Mouse (Mus musculus) hindbrain, postnatal 0 days (tissue): ENCODE measurements around the gene Gm20479. TPM values are rescaled to one million over a fixed set of nuclear protein-coding genes. Genes with fewer than 3 reads are reported as not detected.

ENCODE experiments used
- ATAC-seq: fragments of 200-750 bp; cut with Nextera tagmentation; 2 replicates; pipeline ENCODE4 v1.8.0; 2017; ENCODE audit warnings: mild to moderate bottlenecking, moderate TSS enrichment, moderate library complexity
- DNase-seq: peaks from one replicate; pipeline ENCODE4 v3.0.0-alpha.2; 2015; ENCODE audit warnings: low spot score
- H3K27ac ChIP-seq: fragments of 300-500 bp; sonication (generic); 2 replicates; pipeline ENCODE4 v1.5.1; 2014; ENCODE audit warnings: mild to moderate bottlenecking
- H3K27me3 ChIP-seq: fragments of 300-500 bp; sonication (generic); 2 replicates; pipeline ENCODE4 v1.6.1; 2014; ENCODE audit warnings: low read length, mixed read lengths; ENCODE audit not compliant: insufficient read depth
- H3K36me3 ChIP-seq: fragments of 300-500 bp; sonication (generic); 2 replicates; pipeline ENCODE4 v1.6.1; 2014; ENCODE audit warnings: low read length, mixed read lengths; ENCODE audit not compliant: insufficient read depth
- H3K4me1 ChIP-seq: fragments of 300-500 bp; sonication (generic); 2 replicates; pipeline ENCODE4 v1.6.1; 2014; ENCODE audit warnings: antibody characterized with exemption, low read length, mixed read lengths; ENCODE audit not compliant: insufficient read depth
- H3K4me2 ChIP-seq: fragments of 300-500 bp; sonication (generic); 2 replicates; pipeline ENCODE4 v1.6.1; 2014; ENCODE audit warnings: low read depth, mild to moderate bottlenecking, low read length, moderate library complexity, mixed read lengths
- H3K4me3 ChIP-seq: fragments of 300-500 bp; sonication (generic); 2 replicates; pipeline ENCODE4 v1.5.1; 2014; ENCODE audit warnings: low read length
- H3K9ac ChIP-seq: fragments of 300-500 bp; sonication (generic); replicated peaks from 2 replicates; pipeline ENCODE4 v1.6.1; 2014; ENCODE audit warnings: mild to moderate bottlenecking, low read length, moderate library complexity, mixed read lengths
- H3K9me3 ChIP-seq: fragments of 300-500 bp; sonication (generic); 2 replicates; pipeline ENCODE4 v1.6.1; 2016; ENCODE audit warnings: low read length, mixed read lengths
- CTCF ChIP-seq: IDR thresholded peaks from 2 replicates; pipeline ENCODE4 v1.5.1; 2016; ENCODE audit warnings: antibody characterized with exemption, control low read depth, low read depth
- WGBS: fragments of 180-500 bp; shearing (Covaris S2); extraction: QIAGEN DNeasy Blood & Tissue Kit; methylation state at CpG from one replicate; pipeline ENCODE4 v1.1.7; 2014; 5-methylcytosine and 5-hydroxymethylcytosine counted together
- polyA plus RNA-seq: library from polyadenylated mRNA; unstranded; fragments of >200 nt; fragmentation: Nextera tagmentation; extraction: Ambion mirVana; gene quantifications from 2 replicates; pipeline ENCODE4 v1.2.1, GENCODE M21; 2015
- total RNA-seq: library from RNA; depleted of rRNA; stranded (reverse); fragments of >200 nt; gene quantifications from 2 replicates; pipeline ENCODE4 v1.2.3, GENCODE M21; 2014

The Gm20479 gene
- total and polyA plus RNA-seq, 2 experiments from 2014 or later, result not detected

DNA sequence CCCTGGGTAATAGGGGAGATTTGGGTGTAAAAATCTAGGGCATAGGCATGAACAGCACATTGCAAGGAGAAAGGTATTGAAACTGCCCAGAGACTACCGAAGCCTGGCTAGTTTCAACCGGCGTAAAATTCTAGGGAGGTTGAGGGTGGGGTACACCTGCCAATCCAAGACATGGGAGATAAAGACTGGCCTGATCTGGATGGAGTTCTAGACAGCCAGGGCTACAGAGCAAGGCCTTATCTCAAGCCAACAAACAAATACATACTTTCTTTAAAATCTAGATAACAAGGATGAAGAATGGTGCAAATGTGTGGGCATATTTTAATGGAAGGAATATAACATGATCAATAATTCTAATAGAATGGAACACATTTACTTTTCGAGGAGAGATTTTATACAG is 2.4 kb downstream of the Gm20479 start:
- Histone ChIP-seq H3K27me3 (0 out of 2 replicates have a peak, but pooled peaks cover 10% of the 10 kb centered on the region), H3K4me3 (peak overlapping the region; percentile 72), H3K36me3 (peaks cover 11% of the 10 kb centered on the region; the same call in 1 of the 2 replicates), H3K9me3 (no peaks in the 10 kb centered on the region), H3K4me2 (peak overlapping the region; percentile 81), H3K27ac (no peak overlapping the region), H3K9ac (no peak overlapping the region), H3K4me1 (peaks cover 12% of the 10 kb centered on the region; the same call in 1 of the 2 replicates)
- 54% methylated on average over 4 of the region's 4 CpGs for WGBS
- TF ChIP-seq CTCF, result no peak
- no peak for DNase-seq
- ATAC-seq, result no peak

DNA sequence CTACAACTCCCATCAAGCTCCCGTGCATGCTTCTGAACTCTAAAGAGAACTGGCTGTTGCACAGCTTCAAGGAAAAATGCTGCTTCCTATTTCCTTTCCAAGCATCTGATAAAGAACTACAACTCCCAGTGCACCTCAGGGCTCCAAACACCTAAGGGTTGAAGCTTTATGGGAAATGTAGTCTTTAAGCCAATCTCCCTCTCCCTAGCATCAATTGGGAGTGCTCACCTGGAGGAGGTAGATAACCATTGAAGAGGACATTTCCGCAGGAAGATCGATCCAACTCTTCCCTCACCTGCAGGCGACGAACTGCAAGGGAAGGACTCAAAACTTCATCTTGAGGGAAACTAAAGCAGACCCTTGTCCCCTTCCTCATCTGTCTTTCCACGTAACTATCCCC is 3.1 kb downstream of the Gm20479 start:
- Histone ChIP-seq H3K4me3 (peak overlapping the region; percentile 72), H3K4me2 (peak overlapping the region; percentile 81), H3K9me3 (no peaks in the 10 kb centered on the region), H3K4me1 (peaks cover 12% of the 10 kb centered on the region; the same call in 1 of the 2 replicates), H3K27me3 (0 out of 2 replicates have a peak, but pooled peaks cover 10% of the 10 kb centered on the region), H3K36me3 (peaks cover 11% of the 10 kb centered on the region; the same call in 1 of the 2 replicates), H3K9ac (no peak overlapping the region), H3K27ac (no peak overlapping the region)
- TF ChIP-seq CTCF, result no peak
- ATAC-seq, result peak; percentile 24; the same call in 1 of the 2 replicates
- WGBS, result 31% methylated on average over 6 of the region's 6 CpGs
- peak; percentile 84 for DNase-seq

DNA sequence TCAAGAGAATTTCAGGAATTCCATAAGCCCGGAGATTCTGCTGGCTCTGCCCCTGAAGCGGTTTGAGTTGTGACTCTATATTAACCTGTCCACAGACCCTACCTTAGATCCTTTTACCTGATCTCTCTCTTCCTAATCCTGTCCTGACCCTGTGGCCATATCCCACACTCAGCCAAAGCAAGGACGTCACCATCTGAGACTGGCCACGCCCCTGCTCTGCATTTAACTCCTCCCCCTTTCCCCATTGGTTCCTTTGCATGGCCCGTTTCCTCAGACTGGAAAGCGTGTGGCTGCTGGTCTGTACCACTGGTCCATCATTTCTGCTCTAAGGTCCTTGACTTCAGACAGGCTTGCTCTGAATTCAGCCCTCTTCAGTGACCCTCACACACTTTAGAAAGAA is 11.8 kb downstream of the Gm20479 start:
- Histone ChIP-seq H3K9ac (no peak overlapping the region), H3K4me2 (no peak overlapping the region), H3K4me1 (no peaks in the 10 kb centered on the region), H3K27ac (no peak overlapping the region), H3K27me3 (no peaks in the 10 kb centered on the region), H3K4me3 (no peak overlapping the region), H3K36me3 (peaks cover 24% of the 10 kb centered on the region), H3K9me3 (no peaks in the 10 kb centered on the region)
- TF ChIP-seq CTCF, result no peak
- DNase-seq (no peak), ATAC-seq (no peak)
- 23% methylated on average over 6 of the region's 6 CpGs for WGBS

DNA sequence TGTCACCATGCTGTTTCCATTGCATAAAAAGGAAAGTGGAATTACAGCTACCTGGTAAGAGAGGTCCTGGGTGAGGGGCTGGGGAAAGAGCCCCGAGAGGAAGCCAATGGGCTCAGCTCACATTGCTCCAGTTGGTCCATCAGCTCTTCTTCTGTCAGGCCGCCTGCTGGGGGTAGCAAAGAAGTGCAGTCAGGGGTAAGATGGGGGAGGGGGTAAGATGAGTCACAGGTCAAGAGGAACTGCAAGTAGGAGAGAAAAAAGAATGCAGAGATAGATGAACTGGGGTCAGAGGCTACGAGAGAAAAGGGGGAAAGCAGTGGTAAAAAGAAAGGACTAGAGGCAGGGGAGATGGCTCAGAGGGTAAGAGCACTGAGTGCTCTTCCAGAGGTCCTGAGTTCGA is 14.6 kb downstream of the Gm20479 start:
- WGBS, result 31% methylated on average over 4 of the region's 4 CpGs
- peak; percentile 30 for TF ChIP-seq CTCF
- DNase-seq (no peak), ATAC-seq (no peak)
- Histone ChIP-seq H3K9me3 (no peaks in the 10 kb centered on the region), H3K36me3 (peaks cover 18% of the 10 kb centered on the region), H3K9ac (no peak overlapping the region), H3K4me3 (no peak overlapping the region), H3K4me1 (0 out of 2 replicates have a peak, but pooled peaks cover under 1% of the 10 kb centered on the region), H3K27ac (no peak overlapping the region), H3K4me2 (no peak overlapping the region), H3K27me3 (0 out of 2 replicates have a peak, but pooled peaks cover 8% of the 10 kb centered on the region)

DNA sequence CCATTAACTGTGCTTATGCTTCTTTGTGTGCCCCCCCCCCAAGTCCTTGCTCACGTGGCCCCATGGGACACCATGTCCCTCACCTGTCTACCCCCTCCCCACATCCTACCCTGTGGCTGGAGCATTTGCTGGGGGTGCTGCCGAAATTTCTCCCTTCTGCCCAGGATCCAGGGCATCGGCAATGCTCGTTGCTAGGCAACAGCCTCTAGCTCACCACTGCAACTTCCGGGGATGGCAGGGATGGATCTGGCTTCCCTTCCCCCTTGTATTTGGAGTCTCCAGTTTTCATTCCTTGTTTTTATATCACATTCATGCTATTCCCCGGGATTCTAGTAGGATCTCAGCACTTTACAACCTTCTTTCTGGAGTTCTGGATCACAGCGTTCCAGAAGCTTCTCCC is 17.7 kb downstream of the Gm20479 start:
- TF ChIP-seq CTCF, result no peak
- H3K4me3 ChIP-seq, result peak overlapping the region; percentile 25
- WGBS, result 21% methylated on average over 7 of the region's 7 CpGs
- ATAC-seq (peak; percentile 62), DNase-seq (peak; percentile 80)
- H3K9me3 ChIP-seq, result no peaks in the 10 kb centered on the region
- H3K4me1 ChIP-seq, result peaks cover 8% of the 10 kb centered on the region; the same call in 1 of the 2 replicates
- peak overlapping the region; percentile 49 for H3K4me2 ChIP-seq
- peaks cover 16% of the 10 kb centered on the region for H3K27me3 ChIP-seq
- peaks cover 12% of the 10 kb centered on the region for H3K36me3 ChIP-seq
- H3K27ac ChIP-seq, result peak overlapping the region; percentile 63; the same call in 1 of the 2 replicates
- peak overlapping the region; percentile 43 for H3K9ac ChIP-seq

DNA sequence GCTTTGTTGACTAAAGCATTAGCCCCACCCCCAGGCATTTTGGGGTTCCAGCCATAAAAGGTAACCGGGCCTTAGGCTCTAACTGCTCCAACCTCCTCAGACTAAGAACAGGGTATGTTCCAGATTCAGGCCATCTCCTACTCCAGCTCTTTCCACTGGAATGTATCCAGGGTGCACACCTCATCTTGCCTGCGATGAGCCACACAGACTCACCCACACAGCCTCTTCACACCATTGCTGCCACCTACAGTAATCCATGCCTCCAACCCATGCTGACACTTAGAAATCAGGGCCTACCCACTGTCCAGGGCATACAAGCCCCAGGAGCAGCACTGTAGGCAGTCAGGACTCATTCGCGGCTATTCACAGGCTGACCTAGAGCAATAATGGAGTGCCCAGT is 18.1 kb downstream of the Gm20479 start:
- H3K36me3 ChIP-seq, result peaks cover 9% of the 10 kb centered on the region
- H3K4me2 ChIP-seq, result peak overlapping the region; percentile 49
- DNase-seq (no peak), ATAC-seq (peak; percentile 22)
- H3K4me3 ChIP-seq, result peak overlapping the region; percentile 25
- no peak for TF ChIP-seq CTCF
- H3K27ac ChIP-seq, result peak overlapping the region; percentile 63; the same call in 1 of the 2 replicates
- H3K9me3 ChIP-seq, result no peaks in the 10 kb centered on the region
- peaks cover 20% of the 10 kb centered on the region for H3K27me3 ChIP-seq
- peaks cover 8% of the 10 kb centered on the region; the same call in 1 of the 2 replicates for H3K4me1 ChIP-seq
- H3K9ac ChIP-seq, result peak overlapping the region; percentile 43
- WGBS, result 49% methylated on average over 4 of the region's 4 CpGs

DNA sequence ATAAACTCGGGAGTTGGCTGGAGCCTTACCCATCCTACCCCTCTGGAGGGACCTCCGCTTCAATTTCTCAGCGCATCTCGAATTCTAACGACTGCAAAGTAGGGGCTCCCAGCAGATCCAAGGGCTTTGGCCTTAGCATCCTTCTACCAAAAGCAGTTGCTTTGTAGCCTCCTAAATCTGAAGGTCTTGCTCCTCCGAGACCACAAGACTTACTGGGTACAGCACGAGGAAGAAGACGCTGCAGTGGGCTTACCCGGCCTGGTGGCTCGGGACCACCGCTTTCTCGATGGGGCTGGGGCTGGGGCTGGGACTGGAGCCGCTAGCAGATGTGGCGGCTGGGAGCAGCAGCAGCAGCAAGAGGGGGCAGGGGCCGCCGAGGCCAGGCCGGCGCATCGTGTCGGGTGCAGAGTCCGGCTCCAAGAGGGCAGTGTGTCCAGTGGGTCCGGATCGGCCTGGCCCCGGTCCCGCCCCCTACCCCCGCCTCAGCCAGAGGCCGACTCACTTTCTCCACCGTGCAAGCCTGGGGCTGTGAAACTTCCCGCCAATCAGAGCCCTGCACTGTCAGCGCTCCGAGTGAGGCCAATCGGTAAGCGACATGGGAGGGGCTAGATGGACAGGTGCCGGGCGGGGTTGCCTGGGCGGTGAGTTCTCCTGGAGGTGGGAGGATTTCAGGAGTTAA is 19.9 kb downstream of the Gm20479 start, which contains the start of gene Ltbp4:
Gene Ltbp4, minus strand, starts transcription at position 518 of the 679 bp plus-strand sequence.
- Histone ChIP-seq H3K27ac (no peak within 1 kb of the TSS), H3K4me1 (peaks cover 19% of the 10 kb centered on the region; the same call in 1 of the 2 replicates), H3K9ac (0 out of 2 replicates have a peak within 1 kb of the TSS, but pooled peaks have one; percentile 25), H3K4me2 (peak within 1 kb of the TSS; percentile 49), H3K36me3 (peaks cover 4% of the 10 kb centered on the region), H3K9me3 (no peaks in the 10 kb centered on the region), H3K27me3 (peaks cover 37% of the 10 kb centered on the region), H3K4me3 (peak within 1 kb of the TSS; percentile 31)
- WGBS, result 5% methylated on average over 36 of the region's 36 CpGs
- no peak for ATAC-seq
- DNase-seq, result no peak
- no peak for TF ChIP-seq CTCF
